Mouse (Mus musculus): ENCODE measurements at regions not wholly inside any gene's neighbourhood (a gene's known extent, or its start where the extent isn't known, plus 50 kb on each side); places are given as distances from the start of the nearest gene placed in this dataset.

GRCm38 (mm10) chr15:86593404-86593803 is 379.1 kb downstream of the Tbc1d22a start:
- Histone ChIP-seq H3K9me3 (ENCODE audit: control insufficient read depth, low read length) (no peaks in the 10 kb centered on the region), H3K27me3 (ENCODE audit: control insufficient read depth, insufficient read depth, low read length) (no peaks in the 10 kb centered on the region), H3K9ac (ENCODE audit: low read length) (no peak overlapping the region), H3K4me2 (ENCODE audit: low read depth, severe bottlenecking) (no peak overlapping the region), H3K4me3 (ENCODE audit: low read depth, low read length) (no peak overlapping the region), H3K27ac (replicated peaks; ENCODE audit: low read depth, low read length) (no peak overlapping the region), H3K36me3 (ENCODE audit: control insufficient read depth, insufficient read depth, low read length) (no peaks in the 10 kb centered on the region), H3K4me1 (ENCODE audit: control insufficient read depth, insufficient read depth, low read length) (no peaks in the 10 kb centered on the region)
- ATAC-seq (ENCODE audit: insufficient number of reproducible peaks, low FRiP score, low TSS enrichment, low read depth) (no peak), DNase-seq (ENCODE audit: low spot score) (no peak)
- 58% methylated on average over 6 of the region's 6 CpGs for WGBS

GRCm38 (mm10) chr15:86606411-86606810 is 392.2 kb downstream of the Tbc1d22a start:
- no peaks in the 10 kb centered on the region for H3K27me3 ChIP-seq (ENCODE audit: control insufficient read depth, insufficient read depth, low read length)
- H3K27ac ChIP-seq (replicated peaks; ENCODE audit: low read depth, low read length), result no peak overlapping the region
- H3K4me1 ChIP-seq (ENCODE audit: control insufficient read depth, insufficient read depth, low read length), result no peaks in the 10 kb centered on the region
- no peak for ATAC-seq (ENCODE audit: insufficient number of reproducible peaks, low FRiP score, low TSS enrichment, low read depth)
- H3K4me2 ChIP-seq (ENCODE audit: low read depth, severe bottlenecking), result no peak overlapping the region
- no peaks in the 10 kb centered on the region for H3K9me3 ChIP-seq (ENCODE audit: control insufficient read depth, low read length)
- no peaks in the 10 kb centered on the region for H3K36me3 ChIP-seq (ENCODE audit: control insufficient read depth, insufficient read depth, low read length)
- H3K4me3 ChIP-seq (ENCODE audit: low read depth, low read length), result no peak overlapping the region
- no peak for DNase-seq (ENCODE audit: low spot score)
- H3K9ac ChIP-seq (ENCODE audit: low read length), result no peak overlapping the region

- Histone ChIP-seq H3K9me3 (ENCODE audit: control insufficient read depth, low read length) (no peaks in the 10 kb centered on the region), H3K4me3 (ENCODE audit: low read depth, low read length) (no peak overlapping the region), H3K4me2 (ENCODE audit: low read depth, severe bottlenecking) (no peak overlapping the region), H3K27me3 (ENCODE audit: control insufficient read depth, insufficient read depth, low read length) (no peaks in the 10 kb centered on the region), H3K36me3 (ENCODE audit: control insufficient read depth, insufficient read depth, low read length) (no peaks in the 10 kb centered on the region), H3K4me1 (ENCODE audit: control insufficient read depth, insufficient read depth, low read length) (no peaks in the 10 kb centered on the region), H3K9ac (ENCODE audit: low read length) (no peak overlapping the region), H3K27ac (replicated peaks; ENCODE audit: low read depth, low read length) (no peak overlapping the region)
- no peak for ATAC-seq (ENCODE audit: insufficient number of reproducible peaks, low FRiP score, low TSS enrichment, low read depth)
- WGBS, result 84% methylated on average over 6 of the region's 6 CpGs
- no peak for DNase-seq (ENCODE audit: low spot score)
Observed at GRCm38 (mm10) chr15:86609692-86610091, 395.4 kb downstream of the Tbc1d22a start.

- no peaks in the 10 kb centered on the region for H3K4me1 ChIP-seq (ENCODE audit: control insufficient read depth, insufficient read depth, low read length)
- no peaks in the 10 kb centered on the region for H3K27me3 ChIP-seq (ENCODE audit: control insufficient read depth, insufficient read depth, low read length)
- no peak overlapping the region for H3K4me3 ChIP-seq (ENCODE audit: low read depth, low read length)
- whole genome bisulfite sequencing, result 43% methylated on average over 5 of the region's 5 CpGs
- DNase-seq (ENCODE audit: low spot score) (peak; percentile 29), ATAC-seq (ENCODE audit: insufficient number of reproducible peaks, low FRiP score, low TSS enrichment, low read depth) (no peak)
- no peak overlapping the region for H3K27ac ChIP-seq (replicated peaks; ENCODE audit: low read depth, low read length)
- H3K4me2 ChIP-seq (ENCODE audit: low read depth, severe bottlenecking), result no peak overlapping the region
- no peaks in the 10 kb centered on the region for H3K36me3 ChIP-seq (ENCODE audit: control insufficient read depth, insufficient read depth, low read length)
- H3K9me3 ChIP-seq (ENCODE audit: control insufficient read depth, low read length), result no peaks in the 10 kb centered on the region
- no peak overlapping the region for H3K9ac ChIP-seq (ENCODE audit: low read length)
Observed at GRCm38 (mm10) chr15:86631376-86631775, 417.1 kb downstream of the Tbc1d22a start.

GRCm38 (mm10) chr15:86645244-86645643 is 431.0 kb downstream of the Tbc1d22a start:
- H3K4me1 ChIP-seq (ENCODE audit: control insufficient read depth, insufficient read depth, low read length), result no peaks in the 10 kb centered on the region
- no peaks in the 10 kb centered on the region for H3K27me3 ChIP-seq (ENCODE audit: control insufficient read depth, insufficient read depth, low read length)
- H3K36me3 ChIP-seq (ENCODE audit: control insufficient read depth, insufficient read depth, low read length), result no peaks in the 10 kb centered on the region
- H3K9me3 ChIP-seq (ENCODE audit: control insufficient read depth, low read length), result no peaks in the 10 kb centered on the region
- no peak overlapping the region for H3K27ac ChIP-seq (replicated peaks; ENCODE audit: low read depth, low read length)
- no peak overlapping the region for H3K4me2 ChIP-seq (ENCODE audit: low read depth, severe bottlenecking)
- H3K9ac ChIP-seq (ENCODE audit: low read length), result no peak overlapping the region
- no peak for DNase-seq (ENCODE audit: low spot score)
- no peak for ATAC-seq (ENCODE audit: insufficient number of reproducible peaks, low FRiP score, low TSS enrichment, low read depth)
- WGBS, result 72% methylated on average over 9 of the region's 9 CpGs
- H3K4me3 ChIP-seq (ENCODE audit: low read depth, low read length), result no peak overlapping the region

- H3K4me2 ChIP-seq (ENCODE audit: low read depth, severe bottlenecking), result no peak overlapping the region
- H3K36me3 ChIP-seq (ENCODE audit: control insufficient read depth, insufficient read depth, low read length), result no peaks in the 10 kb centered on the region
- H3K27me3 ChIP-seq (ENCODE audit: control insufficient read depth, insufficient read depth, low read length), result no peaks in the 10 kb centered on the region
- H3K27ac ChIP-seq (replicated peaks; ENCODE audit: low read depth, low read length), result no peak overlapping the region
- WGBS, result 88% methylated on average over 3 of the region's 3 CpGs
- DNase-seq (ENCODE audit: low spot score) (no peak), ATAC-seq (ENCODE audit: insufficient number of reproducible peaks, low FRiP score, low TSS enrichment, low read depth) (no peak)
- H3K4me3 ChIP-seq (ENCODE audit: low read depth, low read length), result no peak overlapping the region
- H3K9me3 ChIP-seq (ENCODE audit: control insufficient read depth, low read length), result no peaks in the 10 kb centered on the region
- H3K4me1 ChIP-seq (ENCODE audit: control insufficient read depth, insufficient read depth, low read length), result no peaks in the 10 kb centered on the region
- no peak overlapping the region for H3K9ac ChIP-seq (ENCODE audit: low read length)
Observed at GRCm38 (mm10) chr15:86648131-86648530, 433.9 kb downstream of the Tbc1d22a start.

- WGBS, result 27% methylated on average over 9 of the region's 9 CpGs
- DNase-seq (ENCODE audit: low spot score) (peak; percentile 80), ATAC-seq (ENCODE audit: insufficient number of reproducible peaks, low FRiP score, low TSS enrichment, low read depth) (no peak)
- Histone ChIP-seq H3K4me3 (ENCODE audit: low read depth, low read length) (no peak overlapping the region), H3K4me2 (ENCODE audit: low read depth, severe bottlenecking) (no peak overlapping the region), H3K36me3 (ENCODE audit: control insufficient read depth, insufficient read depth, low read length) (no peaks in the 10 kb centered on the region), H3K9me3 (ENCODE audit: control insufficient read depth, low read length) (no peaks in the 10 kb centered on the region), H3K4me1 (ENCODE audit: control insufficient read depth, insufficient read depth, low read length) (no peaks in the 10 kb centered on the region), H3K27ac (replicated peaks; ENCODE audit: low read depth, low read length) (no peak overlapping the region), H3K27me3 (ENCODE audit: control insufficient read depth, insufficient read depth, low read length) (no peaks in the 10 kb centered on the region), H3K9ac (ENCODE audit: low read length) (no peak overlapping the region)
Observed at GRCm38 (mm10) chr15:86673096-86673520, 458.8 kb downstream of the Tbc1d22a start.

- no peak for ATAC-seq (ENCODE audit: insufficient number of reproducible peaks, low FRiP score, low TSS enrichment, low read depth)
- 87% methylated on average over 7 of the region's 7 CpGs for WGBS
- no peak overlapping the region for H3K4me2 ChIP-seq (ENCODE audit: low read depth, severe bottlenecking)
Observed at GRCm38 (mm10) chr15:86677016-86677415, 462.8 kb downstream of the Tbc1d22a start.

GRCm38 (mm10) chr15:86683081-86683480 is 468.8 kb downstream of the Tbc1d22a start:
- 90% methylated on average over 12 of the region's 12 CpGs for WGBS
- no peak for DNase-seq (ENCODE audit: low spot score)
- H3K27ac ChIP-seq (replicated peaks; ENCODE audit: low read depth, low read length), result no peak overlapping the region

More at GRCm38 (mm10) chr15:86677016-86677415, 462.8 kb downstream of the Tbc1d22a start:
- H3K9ac ChIP-seq (ENCODE audit: low read length), result no peak overlapping the region
- no peaks in the 10 kb centered on the region for H3K36me3 ChIP-seq (ENCODE audit: control insufficient read depth, insufficient read depth, low read length)
- H3K9me3 ChIP-seq (ENCODE audit: control insufficient read depth, low read length), result no peaks in the 10 kb centered on the region
- no peak overlapping the region for H3K27ac ChIP-seq (replicated peaks; ENCODE audit: low read depth, low read length)
- no peak for DNase-seq (ENCODE audit: low spot score)
- H3K27me3 ChIP-seq (ENCODE audit: control insufficient read depth, insufficient read depth, low read length), result no peaks in the 10 kb centered on the region
- no peak overlapping the region for H3K4me3 ChIP-seq (ENCODE audit: low read depth, low read length)
- no peaks in the 10 kb centered on the region for H3K4me1 ChIP-seq (ENCODE audit: control insufficient read depth, insufficient read depth, low read length)

More at GRCm38 (mm10) chr15:86683081-86683480, 468.8 kb downstream of the Tbc1d22a start:
- Histone ChIP-seq H3K9me3 (ENCODE audit: control insufficient read depth, low read length) (no peaks in the 10 kb centered on the region), H3K36me3 (ENCODE audit: control insufficient read depth, insufficient read depth, low read length) (no peaks in the 10 kb centered on the region), H3K4me2 (ENCODE audit: low read depth, severe bottlenecking) (no peak overlapping the region), H3K9ac (ENCODE audit: low read length) (no peak overlapping the region), H3K27me3 (ENCODE audit: control insufficient read depth, insufficient read depth, low read length) (no peaks in the 10 kb centered on the region), H3K4me1 (ENCODE audit: control insufficient read depth, insufficient read depth, low read length) (no peaks in the 10 kb centered on the region), H3K4me3 (ENCODE audit: low read depth, low read length) (no peak overlapping the region)
- no peak for ATAC-seq (ENCODE audit: insufficient number of reproducible peaks, low FRiP score, low TSS enrichment, low read depth)
